Mouse (Mus musculus): ENCODE results near the gene Sema3f. TPM values are rescaled to one million over a fixed set of nuclear protein-coding genes. Genes with fewer than 3 reads are reported as not detected.

Sema3f gene
- total RNA-seq, 2 experiments from 2014 or later, result 28.9 to 32.8 TPM

DNA sequence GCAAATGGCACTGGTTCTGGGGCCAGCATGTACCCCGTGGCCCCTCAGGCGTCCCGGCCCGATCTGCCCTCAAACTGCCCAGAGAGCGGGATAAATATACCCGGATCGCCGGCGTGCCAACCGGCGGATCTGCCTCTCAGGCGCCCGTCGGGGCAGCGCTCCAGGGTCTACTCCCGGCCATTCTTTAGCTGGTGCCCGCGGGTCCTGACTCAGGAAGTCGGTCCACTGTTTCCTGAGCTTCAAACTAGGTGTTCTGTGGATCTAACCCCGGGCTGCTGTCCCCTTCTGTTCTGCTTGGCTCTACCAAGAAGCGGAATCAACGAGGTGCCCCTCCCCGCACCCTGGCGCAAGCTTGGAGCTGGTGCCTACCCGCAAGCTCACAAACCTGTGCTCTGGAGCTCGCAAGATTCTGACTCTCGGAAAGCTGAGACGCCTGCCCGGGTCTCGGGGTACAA lies 43.5 kb downstream of the Sema3f start:
- DNase-seq (ENCODE audit: low spot score in 2 of 2), result no peak

DNA sequence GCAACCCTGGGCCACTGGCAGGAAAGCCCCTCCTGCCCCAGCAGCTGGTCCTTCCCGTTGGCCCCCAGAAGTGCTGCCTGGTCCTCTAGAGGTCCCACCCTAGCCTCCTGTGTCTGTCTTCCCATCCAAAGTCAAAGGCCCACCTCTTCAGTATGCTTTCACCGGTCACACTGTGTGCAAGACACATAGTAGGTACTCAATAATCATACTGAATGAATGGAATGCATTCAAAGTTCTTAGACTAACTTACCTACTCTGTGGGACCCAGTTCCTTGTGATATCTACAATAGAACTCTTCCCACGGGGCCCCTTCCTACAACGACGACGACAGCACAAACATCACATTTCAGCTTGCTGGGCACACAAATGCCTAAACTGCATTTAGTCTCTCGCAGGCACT lies 45.0 kb downstream of the Sema3f start:
- DNase-seq (ENCODE audit: low spot score in 2 of 2), result no peak

GRCm38 (mm10) chr9:107663525-107663924 lies 46.8 kb downstream of the Sema3f start:
- DNase-seq (ENCODE audit: low spot score in 2 of 2), result no peak

GRCm38 (mm10) chr9:107662342-107662741 lies 47.9 kb downstream of the Sema3f start:
- DNase-seq (ENCODE audit: low spot score in 2 of 2), result no peak

DNA sequence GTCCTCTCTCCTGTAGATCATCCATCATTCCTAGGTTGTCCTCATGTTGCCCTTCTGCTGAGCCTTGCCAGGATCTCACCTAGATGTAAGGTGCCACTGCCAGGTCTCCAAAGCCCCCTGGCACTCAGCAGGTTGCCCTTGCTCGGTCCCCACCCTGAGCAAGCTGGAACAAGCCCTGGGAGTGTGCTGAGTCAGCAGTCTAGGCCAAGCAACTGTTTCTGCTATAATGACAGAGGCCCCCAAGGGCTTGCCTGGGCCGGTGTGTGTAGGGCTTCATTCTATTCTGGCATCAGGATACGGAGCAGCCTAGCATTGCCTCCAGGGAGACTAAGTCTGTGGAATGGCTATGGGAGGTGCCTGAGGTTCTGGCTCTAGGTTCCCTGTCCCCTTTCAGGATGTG lies 49.5 kb downstream of the Sema3f start:
- DNase-seq (ENCODE audit: low spot score in 2 of 2), result no peak

GRCm38 (mm10) chr9:107659961-107660360 lies 50.3 kb downstream of the Sema3f start:
- no peak for DNase-seq (ENCODE audit: low spot score in 2 of 2)

GRCm38 (mm10) chr9:107659551-107659950 lies 50.7 kb downstream of the Sema3f start:
- DNase-seq (ENCODE audit: low spot score in 2 of 2), result no peak

- no peak for DNase-seq (ENCODE audit: low spot score in 2 of 2)
Observed at GRCm38 (mm10) chr9:107658096-107658495, 52.2 kb downstream of the Sema3f start.

- DNase-seq (ENCODE audit: low spot score in 2 of 2), result no peak
Observed at GRCm38 (mm10) chr9:107657144-107657543, 53.1 kb downstream of the Sema3f start.

GRCm38 (mm10) chr9:107654585-107654984 lies 55.7 kb downstream of the Sema3f start:
- DNase-seq (ENCODE audit: low spot score in 2 of 2), result no peak

DNA sequence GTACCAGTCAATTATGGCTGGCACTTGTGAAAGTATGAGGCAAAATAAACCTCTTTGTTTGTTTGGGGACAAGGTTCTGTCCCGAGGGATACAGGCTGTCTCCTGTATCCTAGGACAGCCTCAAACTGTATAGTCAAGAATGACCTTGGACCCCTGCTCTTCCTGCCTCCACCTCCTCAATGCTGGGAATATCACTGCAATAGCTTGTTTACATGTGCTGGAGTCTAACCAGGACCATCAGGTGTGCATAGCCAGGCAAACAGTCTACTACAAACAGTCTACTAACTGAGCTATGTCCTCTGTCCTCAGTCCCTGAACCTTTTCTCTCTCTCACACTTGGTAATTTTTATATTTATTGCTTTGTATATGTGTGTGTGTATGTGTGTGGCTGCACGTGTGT lies 56.8 kb downstream of the Sema3f start:
- no peak for DNase-seq (ENCODE audit: low spot score in 2 of 2)

DNA sequence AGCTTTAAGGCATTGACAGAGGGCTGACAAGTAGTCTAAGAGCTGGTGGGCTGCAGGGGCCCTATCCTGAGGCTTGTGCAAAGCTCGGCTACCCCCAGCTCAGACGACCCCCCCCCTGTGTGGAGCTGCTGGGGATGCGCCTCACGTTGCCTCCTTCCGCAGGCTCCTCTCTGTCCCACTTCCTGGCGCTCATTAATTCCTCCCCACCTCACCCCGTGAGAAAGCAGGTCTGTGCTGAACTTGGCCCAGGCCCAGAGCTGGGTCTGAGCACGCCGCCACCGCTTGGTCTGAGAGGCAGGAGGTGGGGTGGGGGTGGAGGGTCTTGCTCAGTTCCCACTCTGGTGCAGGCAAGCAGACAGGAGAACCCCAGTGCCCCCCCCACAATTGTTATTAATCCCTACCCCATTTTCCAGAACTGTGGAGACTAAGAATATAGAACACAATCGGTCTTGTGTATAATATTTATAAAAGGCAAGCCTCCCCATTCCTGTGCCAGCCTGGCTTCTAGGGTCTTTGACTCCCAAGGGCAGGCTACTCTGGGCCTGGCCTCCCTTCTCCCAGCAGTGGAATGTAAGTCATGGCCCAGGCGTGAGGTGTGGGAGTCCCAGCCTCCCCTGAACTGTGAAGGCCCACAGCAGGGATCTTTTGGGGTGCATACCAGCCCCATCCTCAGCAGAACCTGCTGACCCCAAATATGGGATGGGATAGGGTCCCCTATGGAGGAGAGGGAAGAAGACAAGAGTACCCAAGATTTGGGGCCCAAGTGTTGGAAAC lies 59.4 kb downstream of the Sema3f start:
- DNase-seq (ENCODE audit: low spot score in 2 of 2), result no peak

GRCm38 (mm10) chr9:107650225-107650624 lies 60.0 kb downstream of the Sema3f start:
- DNase-seq (ENCODE audit: low spot score in 2 of 2), result no peak

GRCm38 (mm10) chr9:107648767-107649166 lies 61.5 kb downstream of the Sema3f start:
- no peak for DNase-seq (ENCODE audit: low spot score in 2 of 2)

DNA sequence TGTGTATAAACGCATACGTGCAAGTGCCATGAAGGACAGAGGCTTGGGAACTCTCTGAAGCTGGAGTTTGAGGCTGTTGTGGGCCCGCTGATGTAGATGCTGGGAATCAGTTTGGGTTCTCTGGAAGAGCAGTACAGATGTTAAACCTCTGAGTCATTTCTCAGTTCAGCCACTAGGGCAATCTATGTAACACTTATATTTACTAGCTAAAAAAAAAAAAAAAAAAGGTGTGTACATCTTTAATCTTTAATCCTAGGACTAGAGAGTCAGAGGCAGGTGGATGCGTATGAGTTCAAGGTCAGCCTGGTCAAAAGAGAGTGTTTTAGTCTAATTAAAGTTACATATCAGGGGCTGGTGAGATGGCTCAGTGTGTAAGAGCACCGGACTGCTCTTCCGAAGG lies 63.3 kb downstream of the Sema3f start:
- DNase-seq (ENCODE audit: low spot score in 2 of 2), result no peak

DNA sequence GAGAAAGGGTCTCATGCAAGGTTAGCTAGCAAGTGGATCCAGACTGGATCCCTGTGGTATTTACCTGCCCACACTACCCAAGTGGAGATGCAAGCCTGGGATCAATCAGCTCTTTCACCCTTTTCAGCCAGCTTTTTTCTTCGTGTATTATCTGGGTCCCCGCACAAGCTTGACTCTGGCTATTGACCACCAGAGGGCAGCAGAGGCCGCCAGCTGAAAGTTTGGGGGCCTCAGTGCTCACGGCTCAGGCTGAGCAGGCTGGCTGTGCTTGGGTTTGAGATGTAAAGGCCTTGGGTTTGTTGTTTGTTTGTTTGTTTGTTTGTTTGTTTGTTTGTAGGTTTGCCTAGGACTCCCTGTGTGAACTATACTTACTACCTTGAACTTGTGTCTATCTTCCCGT lies 64.7 kb downstream of the Sema3f start:
- peak in 1 of 2 experiments; percentile 58 for DNase-seq (ENCODE audit: low spot score in 2 of 2)

GRCm38 (mm10) chr9:107645153-107645510 lies 65.1 kb downstream of the Sema3f start:
- DNase-seq (ENCODE audit: low spot score in 2 of 2), result no peak

- DNase-seq (ENCODE audit: low spot score in 2 of 2), result peak; percentile 81 to 88
Observed at GRCm38 (mm10) chr9:107644495-107645152, 65.7 kb downstream of the Sema3f start.

GRCm38 (mm10) chr9:107643544-107644214 lies 66.6 kb downstream of the Sema3f start:
- DNase-seq (ENCODE audit: low spot score in 2 of 2), result no peak

- DNase-seq (ENCODE audit: low spot score in 2 of 2), result no peak
Observed at GRCm38 (mm10) chr9:107641666-107642065, 68.6 kb downstream of the Sema3f start.

DNA sequence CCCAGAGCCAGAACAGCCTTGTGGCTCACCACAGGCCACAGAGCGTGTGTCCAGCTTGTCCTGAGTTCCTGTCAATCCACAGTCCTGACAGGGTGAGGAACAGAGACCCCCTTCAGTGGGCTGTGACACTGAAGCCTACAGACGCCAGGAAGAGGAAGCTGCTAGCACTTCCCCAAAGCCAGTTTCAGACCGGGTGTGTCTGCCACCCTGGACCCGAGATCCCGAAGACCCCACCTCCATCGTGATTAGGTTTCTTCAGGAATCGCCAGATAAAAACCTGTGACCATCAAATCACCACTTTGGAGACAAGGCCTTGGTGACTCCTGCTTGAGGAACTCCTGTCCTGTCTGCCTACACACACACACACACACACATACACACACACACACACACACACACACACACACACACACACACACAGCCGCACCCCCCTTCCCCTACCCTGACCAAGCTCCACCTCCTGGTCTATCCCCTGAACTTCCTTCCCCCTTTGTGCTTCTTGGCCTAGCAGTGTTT lies 70.0 kb downstream of the Sema3f start:
- no peak for DNase-seq (ENCODE audit: low spot score in 2 of 2)

- DNase-seq (ENCODE audit: low spot score in 2 of 2), result no peak
Observed at GRCm38 (mm10) chr9:107637070-107637469, 73.2 kb downstream of the Sema3f start.

Measured in adrenal gland, postnatal 4 days (tissue).